Mouse (Mus musculus): Measurements from ENCODE around the gene Tubb2a. TPM values are rescaled to one million over a fixed set of nuclear protein-coding genes. Genes with fewer than 3 reads are reported as not detected.

Tubb2a gene
- total RNA-seq, 4 experiments from 2014 or later: 21.4 to 34.1 (median 28.2) TPM

GRCm38 (mm10) chr13:34050479-34050878, 27.3 kb downstream of the Tubb2a start:
- no peak for DNase-seq

DNA sequence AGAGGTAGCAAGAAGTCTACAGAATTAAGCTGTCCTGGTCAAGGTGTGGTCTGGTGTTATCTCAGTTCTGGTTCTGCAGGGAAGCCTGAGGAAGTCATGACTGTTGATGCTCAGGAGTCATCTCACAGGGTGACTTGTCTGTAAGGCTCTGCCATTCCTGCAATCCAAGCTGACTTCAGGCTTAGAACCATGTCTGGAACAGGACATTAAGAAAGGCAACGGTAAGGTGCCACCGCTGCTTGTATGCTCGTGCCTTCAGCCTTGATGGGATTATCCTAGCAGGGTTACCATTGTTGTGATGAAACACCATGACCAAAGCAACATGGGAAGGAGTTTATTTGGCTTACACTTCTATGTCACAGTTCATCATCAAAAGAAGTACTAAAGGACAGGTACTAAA, 30.3 kb downstream of the Tubb2a start:
- DNase-seq: no peak

GRCm38 (mm10) chr13:34046421-34047012, 31.3 kb downstream of the Tubb2a start:
- DNase-seq: peak; percentile 61

GRCm38 (mm10) chr13:34045511-34046249, 32.1 kb downstream of the Tubb2a start:
- DNase-seq: no peak

GRCm38 (mm10) chr13:34043716-34044393, 34.0 kb downstream of the Tubb2a start:
- DNase-seq: no peak

DNA sequence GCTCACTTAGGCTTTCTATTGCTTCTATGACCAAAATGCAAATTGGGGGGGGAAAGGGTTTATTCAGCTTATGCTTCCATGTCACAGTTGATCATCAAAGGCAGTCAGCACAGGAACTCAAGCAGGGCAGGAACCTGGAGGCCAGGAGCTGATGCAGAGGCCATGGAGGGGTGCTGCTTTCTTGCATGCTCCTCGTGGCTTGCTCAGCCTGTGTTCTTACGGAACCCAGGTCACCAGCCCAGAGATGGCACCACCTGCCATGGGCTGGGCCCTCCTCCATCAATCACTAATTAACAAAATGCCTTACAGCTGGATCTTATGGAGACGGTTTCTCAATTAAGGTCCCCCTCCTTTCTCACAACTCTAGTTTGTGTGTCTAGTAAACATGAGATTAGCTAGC, 37.7 kb downstream of the Tubb2a start:
- no peak for DNase-seq

- no peak for DNase-seq
Observed at GRCm38 (mm10) chr13:34038901-34039341, 38.9 kb downstream of the Tubb2a start.

DNA sequence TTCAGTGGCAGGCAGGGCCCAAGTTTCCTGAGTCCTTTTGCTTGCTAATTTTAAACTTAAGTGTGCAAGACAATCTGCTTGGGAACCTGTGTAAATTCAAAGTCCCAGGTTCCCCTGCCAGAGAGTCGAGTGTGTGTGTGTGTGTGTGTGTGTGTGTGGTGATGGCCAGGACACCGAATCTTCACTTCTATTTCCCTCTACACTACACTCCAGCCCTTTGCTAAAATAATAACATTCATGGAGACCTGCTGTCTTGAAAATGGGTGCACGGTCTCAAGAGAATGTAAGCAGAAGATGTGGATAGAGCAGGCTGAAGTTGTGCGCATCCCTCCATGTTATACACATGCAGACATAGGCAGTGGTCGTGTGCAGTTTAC, 39.8 kb downstream of the Tubb2a start:
- DNase-seq: no peak

DNA sequence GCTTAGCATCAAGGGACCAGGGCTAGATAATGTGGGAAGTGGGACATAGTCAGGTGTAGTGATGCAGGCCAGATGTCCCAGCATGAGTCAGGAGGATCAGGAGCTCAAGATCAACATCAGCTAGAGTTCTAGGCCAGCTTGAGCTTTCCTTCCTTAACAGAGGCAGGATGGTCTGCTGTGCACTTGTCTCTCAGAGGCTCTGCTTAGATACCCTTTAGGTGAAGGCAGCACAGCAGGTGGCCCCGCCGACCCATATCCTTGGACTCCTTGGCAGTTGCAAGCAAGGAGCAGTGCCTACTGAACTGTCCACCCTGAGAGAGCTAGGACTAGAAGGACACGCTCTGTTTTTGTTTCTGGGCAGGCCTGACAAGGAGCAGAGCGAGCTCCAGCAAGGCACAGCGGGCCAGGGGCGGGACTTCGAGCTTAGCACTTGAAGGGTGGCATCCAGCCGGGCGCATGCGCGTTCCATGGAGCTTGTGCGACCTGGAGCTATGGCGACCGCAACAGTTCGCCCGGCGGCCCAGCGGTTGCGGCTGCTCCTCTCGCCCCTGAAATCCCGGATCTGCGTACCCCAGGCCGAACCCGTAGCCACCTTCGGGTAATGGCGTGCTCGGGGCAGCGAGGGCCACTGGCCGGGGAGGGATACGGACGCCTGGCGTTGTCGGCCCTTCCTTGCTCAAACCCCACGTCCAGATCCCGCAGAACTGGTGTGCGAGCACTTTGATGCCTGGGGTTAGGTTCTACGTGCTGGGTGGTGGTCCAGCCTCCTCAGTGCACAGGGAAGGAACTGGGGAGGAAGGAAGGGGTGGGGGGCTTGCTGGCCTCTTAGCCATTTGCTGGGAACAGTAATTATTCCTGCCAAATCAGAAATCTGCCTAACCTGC, 40.4 kb downstream of the Tubb2a start, which contains the start of gene Bphl:
TSS of gene Bphl (plus strand) at position 426 of the 884 bp plus-strand sequence.
- peak; percentile 92 for DNase-seq

GRCm38 (mm10) chr13:34036726-34037125, 41.1 kb downstream of the Tubb2a start:
- no peak for DNase-seq

DNA sequence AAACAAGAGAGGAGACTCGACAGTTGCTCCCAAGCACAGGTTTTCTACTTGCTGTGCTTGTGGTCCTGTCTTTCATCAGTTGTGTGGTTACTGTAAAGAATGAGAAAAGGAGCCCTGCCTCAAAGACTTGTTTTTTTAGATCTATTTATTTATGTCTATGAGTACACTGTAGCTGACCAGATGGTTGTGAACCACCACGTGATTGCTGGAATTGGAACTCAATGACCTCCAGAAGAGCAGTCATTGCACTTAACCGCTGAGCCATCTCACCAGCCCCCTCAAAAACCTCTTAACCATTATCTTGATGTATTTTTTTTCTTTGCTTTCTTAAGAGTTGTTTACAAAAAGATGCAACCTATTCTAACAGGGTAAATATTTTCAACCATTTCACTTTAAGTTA, 42.4 kb downstream of the Tubb2a start:
- DNase-seq: no peak

- no peak for DNase-seq
Observed at GRCm38 (mm10) chr13:34032041-34032440, 45.8 kb downstream of the Tubb2a start.

Other genes starting within 250 kb of the Tubb2a start
- gene Serpinb6e, start 234.6 kb downstream of the Tubb2a start, total RNA-seq (2022): not detected
- gene Serpinb6c, start 172.3 kb downstream of the Tubb2a start, total RNA-seq (2022): under 1 TPM in 3 of 4 experiments, not detected in 1; 0.38 to 0.91 (median 0.61) TPM
- gene Nqo2, start 113.3 kb downstream of the Tubb2a start, total RNA-seq (2022): 10 to 100 TPM; 38.0 to 67.6 (median 52.9) TPM
- gene Ripk1, start 75.6 kb downstream of the Tubb2a start, total RNA-seq (2022): 10 to 100 TPM; 28.2 to 33.1 (median 31.6) TPM
- gene Serpinb6a, start 75.2 kb downstream of the Tubb2a start, total RNA-seq (2022): 100 to 1,000 TPM; 448 to 750 (median 575) TPM
- 100 to 1,000 TPM in 2 of 4 experiments, 10 to 100 TPM in 2; 91.3 to 124 (median 102) TPM for gene Bphl, start 40.4 kb downstream of the Tubb2a start, total RNA-seq (2022)
- 1 to 10 TPM in 3 of 4 experiments, under 1 TPM in 1; 0.81 to 3.5 (median 1.5) TPM for gene Tubb2b, start 52.5 kb upstream of the Tubb2a start, total RNA-seq (2022)
- 10 to 100 TPM; 28.6 to 39.3 (median 31.2) TPM for gene Psmg4, start 85.0 kb upstream of the Tubb2a start, total RNA-seq (2022)